20 mouse cellular contexts compared by ENCODE assay signal in genomic region chr5:118059646-118060045, GRCm38 (mm10). TPM values are rescaled to one million over a fixed set of nuclear protein-coding genes. Genes with fewer than 3 reads are reported as not detected.
DNase-seq lines count a peak whose midpoint lies in the region; ATAC-seq and TF ChIP-seq lines count a peak whose summit lies in the region.
"Had no signal": no experiment of that assay in that cellular context is flagged by ENCODE, and none has a peak within 500 bp of the region (broad histone marks: within the 10 kb centered on the region; RNA-seq: fewer than 3 reads in every experiment).

No protein-coding gene starts in this region.

- ATAC-seq in heart, embryonic 12.5 days (ENCODE audit: insufficient number of reproducible peaks, low FRiP score) = no peak
- ATAC-seq in hindbrain, embryonic 11.5 days (ENCODE audit: low FRiP score) = no peak
- ATAC-seq: activated CD4-positive, CD25-positive, alpha-beta regulatory T cell, adult 4 months; forebrain, embryonic 14.5 days; hindbrain, postnatal 0 days; Patski had no signal

- H3K4me1 ChIP-seq in heart, adult 2 months (ENCODE audit: control insufficient read depth, insufficient read depth, low read length) = peaks cover 3% of the 10 kb centered on the region; the same call in 1 of the 2 replicates
- peaks cover 42% of the 10 kb centered on the region for H3K4me1 ChIP-seq in heart, embryonic 12.5 days (replicated peaks)
- H3K4me1 ChIP-seq in hindbrain, embryonic 11.5 days (replicated peaks; ENCODE audit: control insufficient read depth, insufficient read depth, low read length) = no peaks in the 10 kb centered on the region

- no peak overlapping the region for H3K4me2 ChIP-seq in heart, embryonic 12.5 days
- no peak overlapping the region for H3K4me2 ChIP-seq in hindbrain, embryonic 11.5 days (replicated peaks; ENCODE audit: low read depth, low read length)
- H3K4me2 ChIP-seq: embryonic facial prominence, embryonic 15.5 days; hindbrain, embryonic 13.5 days had no signal

- intact Hi-C loops in heart, adult 2 months (cut with DNase I) = no loop called here

- no peak overlapping the region for H3K4me3 ChIP-seq in heart, adult 2 months
- H3K4me3 ChIP-seq in heart, embryonic 12.5 days = no peak overlapping the region
- no peak overlapping the region for H3K4me3 ChIP-seq in hindbrain, embryonic 11.5 days (ENCODE audit: low read depth, low read length)
- H3K4me3 ChIP-seq: embryonic facial prominence, embryonic 15.5 days; erythroblast, embryonic 14.5 days; forebrain, embryonic 10.5 days; hindbrain, embryonic 13.5 days had no signal

- no peak for TF ChIP-seq CTCF in heart, adult 2 months (IDR thresholded peaks at IDR 0.05)

- WGBS in heart, adult 2 months = 70% methylated on average over 9 of the region's 9 CpGs
- 88% methylated on average over 9 of the region's 9 CpGs for WGBS in heart, embryonic 12.5 days
- WGBS in hindbrain, embryonic 11.5 days = 88% methylated on average over 9 of the region's 9 CpGs

- no peaks in the 10 kb centered on the region for H3K9me3 ChIP-seq in heart, embryonic 12.5 days (replicated peaks)
- H3K9me3 ChIP-seq in hindbrain, embryonic 11.5 days (ENCODE audit: control insufficient read depth, low read length) = no peaks in the 10 kb centered on the region
- H3K9me3 ChIP-seq: embryonic facial prominence, embryonic 15.5 days; forebrain, embryonic 10.5 days; hindbrain, embryonic 13.5 days had no signal

- TF ChIP-seq POLR2A in heart, adult 2 months (IDR thresholded peaks at IDR 0.05; ENCODE audit: insufficient read depth, low read depth, low read length) = no peak

- no peaks in the 10 kb centered on the region for H3K36me3 ChIP-seq in heart, adult 2 months (ENCODE audit: control insufficient read depth, insufficient read depth, low read length)
- peaks cover 4% of the 10 kb centered on the region for H3K36me3 ChIP-seq in heart, embryonic 12.5 days
- H3K36me3 ChIP-seq in hindbrain, embryonic 11.5 days (ENCODE audit: control insufficient read depth, insufficient read depth, low read length) = no peaks in the 10 kb centered on the region

- peak; percentile 36 for DNase-seq in cerebellum, adult 18-20 months
- DNase-seq in cerebellum, adult 11 months = no peak
- DNase-seq in heart, adult 2 months = no peak
- DNase-seq in Muller cell, postnatal 12 days (ENCODE audit: inconsistent ontology term) = peak; percentile 50
- peak; percentile 41 to 65 for DNase-seq in cerebellum, postnatal 25 days
- no peak for DNase-seq in hindbrain, embryonic 11.5 days (ENCODE audit: low spot score)
- DNase-seq: adrenal gland, postnatal 14 days; embryo, embryonic 11 days; kidney, adult 11 months had no signal

- peak overlapping the region; percentile 76 for H3K27ac ChIP-seq in heart, adult 2 months
- no peak overlapping the region for H3K27ac ChIP-seq in heart, embryonic 12.5 days (ENCODE audit: poor library complexity, severe bottlenecking)
- H3K27ac ChIP-seq in hindbrain, embryonic 11.5 days (ENCODE audit: low read depth, low read length) = no peak overlapping the region
- H3K27ac ChIP-seq: embryonic facial prominence, embryonic 15.5 days; forebrain, embryonic 10.5 days; hindbrain, embryonic 13.5 days; hindbrain, postnatal 0 days had no signal

- TF ChIP-seq EP300 in heart, adult 2 months (IDR thresholded peaks at IDR 0.05; ENCODE audit: insufficient read depth, low read depth, low read length) = no peak

- H3K9ac ChIP-seq in heart, adult 2 months (ENCODE audit: low read depth, low read length) = no peak overlapping the region
- no peak overlapping the region for H3K9ac ChIP-seq in heart, embryonic 12.5 days
- H3K9ac ChIP-seq in hindbrain, embryonic 11.5 days (ENCODE audit: low read depth, low read length) = no peak overlapping the region
- H3K9ac ChIP-seq: embryonic facial prominence, embryonic 15.5 days; hindbrain, embryonic 13.5 days had no signal

- H3K27me3 ChIP-seq in heart, adult 2 months (ENCODE audit: control insufficient read depth, insufficient read depth, low read length) = no peaks in the 10 kb centered on the region
- H3K27me3 ChIP-seq in heart, embryonic 12.5 days (replicated peaks) = no peaks in the 10 kb centered on the region
- H3K27me3 ChIP-seq in hindbrain, embryonic 11.5 days (ENCODE audit: control insufficient read depth, insufficient read depth, low read length) = no peaks in the 10 kb centered on the region
- H3K27me3 ChIP-seq: embryonic facial prominence, embryonic 15.5 days; hindbrain, embryonic 13.5 days; Patski had no signal

- no peaks in the 10 kb centered on the region for H3K79me2 ChIP-seq in heart, adult 2 months (replicated peaks; ENCODE audit: control insufficient read depth, insufficient read depth, low read length)

RNA-seq across cellular contexts. Expression of gene Tesc, which starts 32.1 kb away (rescaled TPM):
- total RNA-seq in heart, adult 2 months (2021) = 100 to 1,000 TPM; 200 to 231 TPM
- polyA plus RNA-seq in heart, adult 2 months (2012; rRNA removed) = 125 and 164 TPM in 2 replicates
- polyA plus RNA-seq in heart, embryonic 12.5 days (2016; fragmentation: Nextera tagmentation; extraction: Ambion mirVana) = 17.3 and 20.4 TPM in 2 replicates
- polyA plus RNA-seq in hindbrain, embryonic 11.5 days (2014; fragmentation: Nextera tagmentation; extraction: Ambion mirVana) = 0.63 and 1.4 TPM in 2 replicates
- total RNA-seq: common myeloid progenitor, adult 5-6 weeks; MEL had no signal

Comparison
In these comparisons a context has a peak if more than half of its experiments do, and no peak if none do; other contexts are left out.
1. DNase-seq: peak in cerebellum, adult 18-20 months (2 of 2), Muller cell, postnatal 12 days (single experiment) and cerebellum, postnatal 25 days (2 of 2); none in cerebellum, adult 11 months (single experiment), heart, adult 2 months (0 of 2) and hindbrain, embryonic 11.5 days (single experiment).